Mouse (Mus musculus): ENCODE measurements around the gene Eef2kmt. TPM values are rescaled to one million over a fixed set of nuclear protein-coding genes. Genes with fewer than 3 reads are reported as not detected.
A peak's percentile ranks its signal among the peaks of the same experiment; 100 is the strongest.
"Not testable (repeated sequence)": the region's sequence is repeated elsewhere in the genome, so short reads cannot be mapped to it uniquely, and the experiment has no call there.

Eef2kmt gene
- polyA plus RNA-seq, 1 experiment: 10.0 TPM

GRCm38 (mm10) chr16:5255081-5255740 is 572 bp downstream of the Eef2kmt start:
- Histone ChIP-seq H3K4me1 (ENCODE audit: control insufficient read depth, insufficient read depth, low read length) (peaks cover 1% of the 10 kb centered on the region; the same call in 1 of the 2 replicates), H3K4me3 (ENCODE audit: insufficient read depth, low read length) (peak overlapping the region; percentile 37), H3K27ac (ENCODE audit: insufficient read depth, low read length) (no peak overlapping the region)
- no peak for TF ChIP-seq CTCF (IDR thresholded peaks at IDR 0.05; ENCODE audit: extremely low read depth, insufficient read depth, low read length)
- no peak for TF ChIP-seq POLR2A (IDR thresholded peaks at IDR 0.05; ENCODE audit: extremely low read depth, insufficient read depth, low read length)

DNA sequence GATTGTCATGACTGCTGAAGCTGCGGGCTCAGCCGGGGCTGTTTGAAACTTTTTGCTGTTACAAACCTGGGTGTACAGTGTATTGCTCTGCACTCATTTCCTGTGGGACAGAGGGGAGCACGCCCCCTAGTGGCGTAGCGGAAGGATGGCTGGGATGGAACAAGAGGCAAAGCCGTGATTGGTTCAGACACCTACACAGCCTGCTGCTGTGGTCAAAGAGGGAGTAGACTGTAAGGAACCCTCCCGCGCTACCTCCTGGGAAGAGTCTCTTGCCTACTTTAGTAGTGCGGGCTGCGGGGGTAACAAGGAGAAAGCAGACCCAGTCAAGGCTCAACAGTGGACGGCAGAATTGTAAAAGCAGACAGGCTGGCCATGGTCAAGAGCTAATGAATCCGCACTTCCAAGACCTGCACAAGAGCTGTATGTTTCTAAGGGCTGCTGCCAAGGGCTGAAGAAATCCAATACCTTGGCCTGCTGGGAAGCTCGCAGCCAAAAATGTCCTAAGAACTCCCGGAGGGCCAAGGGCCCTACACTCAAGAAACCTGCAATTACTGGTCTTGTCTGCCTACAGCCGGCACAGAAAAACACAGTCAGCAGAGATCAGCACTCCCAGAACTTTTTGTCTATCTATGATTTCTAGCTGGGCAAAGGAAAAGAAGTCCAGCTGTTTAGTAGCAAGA is 1.3 kb downstream of the Eef2kmt start:
- Histone ChIP-seq H3K4me1 (ENCODE audit: control insufficient read depth, insufficient read depth, low read length) (peaks cover 1% of the 10 kb centered on the region; the same call in 1 of the 2 replicates), H3K4me3 (ENCODE audit: insufficient read depth, low read length) (no peak overlapping the region), H3K27ac (ENCODE audit: insufficient read depth, low read length) (no peak overlapping the region)
- TF ChIP-seq CTCF (IDR thresholded peaks at IDR 0.05; ENCODE audit: extremely low read depth, insufficient read depth, low read length) (peak; percentile 89), POLR2A (IDR thresholded peaks at IDR 0.05; ENCODE audit: extremely low read depth, insufficient read depth, low read length) (no peak)

GRCm38 (mm10) chr16:5252260-5252659 is 3.5 kb downstream of the Eef2kmt start:
- TF ChIP-seq CTCF (IDR thresholded peaks at IDR 0.05; ENCODE audit: extremely low read depth, insufficient read depth, low read length) (no peak), POLR2A (IDR thresholded peaks at IDR 0.05; ENCODE audit: extremely low read depth, insufficient read depth, low read length) (no peak)
- Histone ChIP-seq H3K27ac (ENCODE audit: insufficient read depth, low read length) (no peak overlapping the region), H3K4me1 (ENCODE audit: control insufficient read depth, insufficient read depth, low read length) (peaks cover 1% of the 10 kb centered on the region; the same call in 1 of the 2 replicates)

GRCm38 (mm10) chr16:5250891-5251290 is 4.9 kb downstream of the Eef2kmt start:
- H3K27ac ChIP-seq (ENCODE audit: insufficient read depth, low read length): no peak overlapping the region
- H3K4me3 ChIP-seq (ENCODE audit: insufficient read depth, low read length): no peak overlapping the region
- no peak for TF ChIP-seq CTCF (IDR thresholded peaks at IDR 0.05; ENCODE audit: extremely low read depth, insufficient read depth, low read length)
- no peak for TF ChIP-seq POLR2A (IDR thresholded peaks at IDR 0.05; ENCODE audit: extremely low read depth, insufficient read depth, low read length)
- H3K4me1 ChIP-seq (ENCODE audit: control insufficient read depth, insufficient read depth, low read length): peaks cover 1% of the 10 kb centered on the region; the same call in 1 of the 2 replicates

More at GRCm38 (mm10) chr16:5252260-5252659, 3.5 kb downstream of the Eef2kmt start:
- H3K4me3 ChIP-seq (ENCODE audit: insufficient read depth, low read length): no peak overlapping the region

GRCm38 (mm10) chr16:5244411-5244810 is 11.4 kb downstream of the Eef2kmt start:
- TF ChIP-seq CTCF (IDR thresholded peaks at IDR 0.05; ENCODE audit: extremely low read depth, insufficient read depth, low read length): peak; percentile 69
- TF ChIP-seq POLR2A (IDR thresholded peaks at IDR 0.05; ENCODE audit: extremely low read depth, insufficient read depth, low read length): no peak
- no peak overlapping the region for H3K4me3 ChIP-seq (ENCODE audit: insufficient read depth, low read length)
- H3K4me1 ChIP-seq (ENCODE audit: control insufficient read depth, insufficient read depth, low read length): no peaks in the 10 kb centered on the region
- H3K27ac ChIP-seq (ENCODE audit: insufficient read depth, low read length): no peak overlapping the region

DNA sequence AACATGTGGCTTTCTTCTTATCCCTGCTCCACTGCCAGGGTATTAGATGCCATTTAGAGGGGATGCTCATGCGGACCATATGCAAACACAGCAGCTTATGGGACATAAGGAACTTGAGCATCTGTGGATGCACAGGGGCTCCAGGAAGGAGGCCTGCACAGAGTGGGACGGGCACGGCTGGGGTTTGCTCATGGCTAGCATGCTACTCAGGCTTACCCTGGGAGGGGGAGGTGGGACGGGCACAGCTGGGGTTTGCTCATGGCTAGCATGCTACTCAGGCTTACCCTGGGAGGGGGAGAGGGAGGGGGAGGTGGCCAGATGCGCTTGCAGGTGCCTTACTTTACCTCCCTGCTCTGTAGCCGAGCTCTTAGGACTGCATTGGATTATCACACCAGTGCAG is 12.9 kb downstream of the Eef2kmt start:
- Histone ChIP-seq H3K4me3 (ENCODE audit: insufficient read depth, low read length) (no peak overlapping the region), H3K4me1 (ENCODE audit: control insufficient read depth, insufficient read depth, low read length) (no peaks in the 10 kb centered on the region), H3K27ac (ENCODE audit: insufficient read depth, low read length) (no peak overlapping the region)
- TF ChIP-seq POLR2A (IDR thresholded peaks at IDR 0.05; ENCODE audit: extremely low read depth, insufficient read depth, low read length): no peak
- TF ChIP-seq CTCF (IDR thresholded peaks at IDR 0.05; ENCODE audit: extremely low read depth, insufficient read depth, low read length): no peak

DNA sequence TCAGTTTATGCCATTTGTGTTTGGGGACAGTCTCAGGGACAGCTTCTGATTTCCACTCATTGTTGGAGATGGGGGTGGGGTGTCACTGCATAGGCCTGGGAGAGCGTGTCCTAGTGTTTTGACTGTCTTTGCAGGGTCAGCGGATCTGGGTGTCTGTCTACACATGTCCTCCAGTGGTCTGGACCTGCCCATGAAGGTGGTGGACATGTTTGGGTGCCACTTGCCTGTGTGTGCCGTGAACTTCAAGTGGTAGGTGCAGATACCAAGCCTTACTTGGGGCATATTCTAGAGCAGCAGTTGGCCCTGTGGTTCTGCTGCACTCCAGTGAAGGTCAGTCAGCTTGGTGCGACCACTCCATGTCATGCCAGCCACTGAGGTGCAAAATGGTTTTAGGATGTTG is 13.4 kb downstream of the Eef2kmt start:
- no peak for TF ChIP-seq POLR2A (IDR thresholded peaks at IDR 0.05; ENCODE audit: extremely low read depth, insufficient read depth, low read length)
- no peak for TF ChIP-seq CTCF (IDR thresholded peaks at IDR 0.05; ENCODE audit: extremely low read depth, insufficient read depth, low read length)
- H3K4me1 ChIP-seq (ENCODE audit: control insufficient read depth, insufficient read depth, low read length): no peaks in the 10 kb centered on the region
- H3K4me3 ChIP-seq (ENCODE audit: insufficient read depth, low read length): no peak overlapping the region
- no peak overlapping the region for H3K27ac ChIP-seq (ENCODE audit: insufficient read depth, low read length)

DNA sequence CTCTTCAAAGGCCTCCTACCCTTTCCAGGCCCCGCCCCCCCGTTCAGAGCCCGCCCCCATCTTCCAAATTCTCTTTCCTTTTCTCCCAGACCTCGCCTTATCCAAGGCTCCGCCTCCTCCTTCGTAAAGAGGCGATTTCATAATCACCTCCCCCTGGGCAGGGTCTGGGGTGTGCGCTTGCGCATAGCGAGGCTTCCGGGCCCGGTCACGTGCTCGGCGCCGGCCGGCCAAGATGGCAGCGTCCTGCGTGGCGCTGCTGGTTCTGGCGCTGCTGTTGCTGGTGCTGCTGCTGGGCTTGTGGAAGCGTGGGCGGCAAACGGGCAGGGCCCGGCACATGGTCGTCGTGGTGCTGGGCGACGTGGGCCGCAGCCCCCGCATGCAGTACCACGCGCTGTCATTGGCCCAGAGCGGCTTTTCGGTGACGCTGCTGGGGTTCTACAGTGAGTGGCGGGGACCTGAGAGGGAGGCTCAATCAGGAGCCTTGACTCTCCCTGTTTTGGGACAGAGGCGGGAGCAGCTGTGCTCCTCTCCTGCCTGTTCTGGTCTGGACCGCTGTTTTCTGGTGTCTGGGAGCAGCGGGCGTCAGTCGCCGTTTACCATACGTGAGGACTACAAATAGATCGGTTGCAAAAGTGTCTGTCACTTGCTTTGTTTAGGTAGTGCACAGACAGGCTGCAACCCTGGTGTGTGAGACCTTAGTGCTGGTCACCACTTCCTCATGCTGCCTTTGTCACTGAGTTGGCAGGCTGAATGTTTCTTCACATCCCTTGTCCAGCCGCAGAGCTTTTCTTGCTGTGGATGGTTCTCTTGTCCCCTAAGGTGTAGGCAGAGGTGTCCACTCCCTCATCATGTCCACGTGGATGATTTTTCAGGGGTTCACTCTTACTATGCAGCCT is 22.1 kb downstream of the Eef2kmt start, which contains the start of gene Alg1:
TSS of gene Alg1 (plus strand) at position 204 of the 896 bp plus-strand sequence.
- no peak for TF ChIP-seq CTCF (IDR thresholded peaks at IDR 0.05; ENCODE audit: extremely low read depth, insufficient read depth, low read length)
- TF ChIP-seq POLR2A (IDR thresholded peaks at IDR 0.05; ENCODE audit: extremely low read depth, insufficient read depth, low read length): peak; percentile 95
- Histone ChIP-seq H3K4me1 (ENCODE audit: control insufficient read depth, insufficient read depth, low read length) (peaks cover 3% of the 10 kb centered on the region; the same call in 1 of the 2 replicates), H3K4me3 (ENCODE audit: insufficient read depth, low read length) (peak within 1 kb of the TSS; percentile 76), H3K27ac (ENCODE audit: insufficient read depth, low read length) (peak within 1 kb of the TSS; percentile 65)

DNA sequence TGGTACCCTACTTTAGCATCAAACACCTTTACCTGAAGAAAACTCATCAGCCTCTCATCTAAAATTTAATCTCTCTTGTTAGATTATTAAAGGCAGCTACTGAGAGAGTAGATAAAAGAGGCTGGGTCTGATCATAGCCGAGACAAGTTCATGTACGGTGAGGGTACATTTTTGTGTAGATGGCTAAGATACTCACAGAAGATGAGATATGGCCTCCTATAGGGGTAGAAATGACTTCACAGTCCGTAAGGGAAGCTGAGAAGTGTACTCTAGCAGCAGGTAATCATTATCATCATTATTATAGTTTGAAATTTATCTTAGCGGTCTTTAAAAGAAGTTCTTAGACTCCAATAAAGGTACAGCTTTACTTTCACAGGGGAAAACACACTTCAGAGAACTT is 22.8 kb downstream of the Eef2kmt start:
- Histone ChIP-seq H3K4me3 (ENCODE audit: insufficient read depth, low read length) (peak overlapping the region; percentile 76; the same call in 1 of the 2 replicates), H3K27ac (ENCODE audit: insufficient read depth, low read length) (no peak overlapping the region), H3K4me1 (ENCODE audit: control insufficient read depth, insufficient read depth, low read length) (peaks cover 3% of the 10 kb centered on the region; the same call in 1 of the 2 replicates)
- no peak for TF ChIP-seq POLR2A (IDR thresholded peaks at IDR 0.05; ENCODE audit: extremely low read depth, insufficient read depth, low read length)
- TF ChIP-seq CTCF (IDR thresholded peaks at IDR 0.05; ENCODE audit: extremely low read depth, insufficient read depth, low read length): no peak

DNA sequence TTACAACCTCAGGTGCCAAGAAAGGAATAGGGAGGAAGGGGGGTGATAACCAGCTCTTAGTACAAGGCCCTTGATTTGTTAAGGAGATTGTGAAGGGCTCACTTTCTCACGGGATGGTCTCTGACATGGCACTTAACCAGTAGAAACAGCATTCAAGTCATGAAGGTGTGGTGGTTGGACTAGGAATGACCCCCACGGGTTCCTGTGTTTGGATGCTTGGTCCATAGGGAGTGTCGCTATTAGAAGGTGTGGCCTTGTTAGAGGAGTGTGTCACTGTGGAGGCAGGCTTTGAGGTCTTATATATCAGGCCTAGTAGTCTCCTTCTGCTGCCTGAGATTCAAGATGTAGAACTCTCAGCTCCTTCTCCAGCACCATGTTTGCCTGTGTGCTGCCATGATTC is 27.7 kb downstream of the Eef2kmt start:
- H3K4me1 ChIP-seq (ENCODE audit: control insufficient read depth, insufficient read depth, low read length); H3K4me3 ChIP-seq (ENCODE audit: insufficient read depth, low read length); H3K27ac ChIP-seq (ENCODE audit: insufficient read depth, low read length): not testable (repeated sequence)

- not testable (repeated sequence) for H3K4me3 ChIP-seq (ENCODE audit: insufficient read depth, low read length); H3K4me1 ChIP-seq (ENCODE audit: control insufficient read depth, insufficient read depth, low read length)
Observed at GRCm38 (mm10) chr16:5227501-5227900, 28.3 kb downstream of the Eef2kmt start.

GRCm38 (mm10) chr16:5226534-5226933 is 29.2 kb downstream of the Eef2kmt start:
- H3K27ac ChIP-seq (ENCODE audit: insufficient read depth, low read length); H3K4me3 ChIP-seq (ENCODE audit: insufficient read depth, low read length); H3K4me1 ChIP-seq (ENCODE audit: control insufficient read depth, insufficient read depth, low read length): not testable (repeated sequence)

More at GRCm38 (mm10) chr16:5227501-5227900, 28.3 kb downstream of the Eef2kmt start:
- not testable (repeated sequence) for H3K27ac ChIP-seq (ENCODE audit: insufficient read depth, low read length)
